In genomic region chr15:101039651-101040050, GRCm38 (mm10) we compare ENCODE assay signal across 9 mouse cellular contexts. TPM values are rescaled to one million over a fixed set of nuclear protein-coding genes. Genes with fewer than 3 reads are reported as not detected.
DNase-seq lines count a peak whose midpoint lies in the region; ATAC-seq and TF ChIP-seq lines count a peak whose summit lies in the region.
"Had no signal": no experiment of that assay in that cellular context is flagged by ENCODE, and none has a peak within 500 bp of the region (broad histone marks: within the 10 kb centered on the region; RNA-seq: fewer than 3 reads in every experiment).

No protein-coding gene starts in this region.

- no peaks in the 10 kb centered on the region for H3K9me3 ChIP-seq in kidney, postnatal 0 days (replicated peaks; ENCODE audit: low read length)
- peaks cover 17% of the 10 kb centered on the region for H3K9me3 ChIP-seq in E14TG2a.4 (ENCODE audit: low read length)
- no peaks in the 10 kb centered on the region for H3K9me3 ChIP-seq in limb, embryonic 11.5 days (ENCODE audit: control insufficient read depth, low read length)
- H3K9me3 ChIP-seq: embryonic facial prominence, embryonic 13.5 days had no signal

- TF ChIP-seq CTCF in kidney, postnatal 0 days (IDR thresholded peaks at IDR 0.05; ENCODE audit: low read depth), result peak; percentile 51; the same call in 1 of the 2 replicates
- TF ChIP-seq CTCF in E14TG2a.4 (conservative IDR thresholded peaks at IDR 0.05; ENCODE audit: low read length), result peak; percentile 60

- H3K27me3 ChIP-seq in kidney, postnatal 0 days (ENCODE audit: insufficient read depth, low read length), result peaks cover 13% of the 10 kb centered on the region
- peaks cover 90% of the 10 kb centered on the region for H3K27me3 ChIP-seq in E14TG2a.4 (ENCODE audit: insufficient read depth, low read length)
- peaks cover 17% of the 10 kb centered on the region for H3K27me3 ChIP-seq in limb, embryonic 11.5 days (ENCODE audit: control insufficient read depth, insufficient read depth, low read length)

- 60% methylated on average over 17 of the region's 17 CpGs for WGBS in kidney, postnatal 0 days
- WGBS in limb, embryonic 11.5 days, result 43% methylated on average over 17 of the region's 17 CpGs

- no peak overlapping the region for H3K27ac ChIP-seq in kidney, postnatal 0 days
- no peak overlapping the region for H3K27ac ChIP-seq in limb, embryonic 11.5 days (replicated peaks; ENCODE audit: low read depth, low read length)
- H3K27ac ChIP-seq: embryonic facial prominence, embryonic 13.5 days had no signal

- H3K4me3 ChIP-seq in kidney, postnatal 0 days (replicated peaks; ENCODE audit: low read depth, low read length), result no peak overlapping the region
- H3K4me3 ChIP-seq in E14TG2a.4 (replicated peaks; ENCODE audit: low read length), result peak overlapping the region; percentile 60
- no peak overlapping the region for H3K4me3 ChIP-seq in limb, embryonic 11.5 days (ENCODE audit: low read depth, low read length)
- H3K4me3 ChIP-seq: embryonic facial prominence, embryonic 13.5 days had no signal

- DNase-seq in kidney, postnatal 0 days (ENCODE audit: low spot score), result no peak
- no peak for DNase-seq in kidney, adult 18-20 months
- DNase-seq in B cell, adult 2 months, result peak; percentile 13 to 21
- peak; percentile 49 for DNase-seq in limb, embryonic 11.5 days (ENCODE audit: low spot score)
- DNase-seq in right cerebral cortex, postnatal 25 days, result no peak
- DNase-seq in cerebellum, postnatal 25 days, result no peak

- H3K4me1 ChIP-seq in kidney, postnatal 0 days (replicated peaks; ENCODE audit: insufficient read depth, low read length), result no peaks in the 10 kb centered on the region
- H3K4me1 ChIP-seq in E14TG2a.4 (replicated peaks; ENCODE audit: low read depth, low read length), result peaks cover 16% of the 10 kb centered on the region
- no peaks in the 10 kb centered on the region for H3K4me1 ChIP-seq in limb, embryonic 11.5 days (ENCODE audit: control insufficient read depth, insufficient read depth, low read length)
- H3K4me1 ChIP-seq: embryonic facial prominence, embryonic 13.5 days had no signal

- no peaks in the 10 kb centered on the region for H3K36me3 ChIP-seq in kidney, postnatal 0 days (ENCODE audit: insufficient read depth, low read length)
- no peaks in the 10 kb centered on the region for H3K36me3 ChIP-seq in E14TG2a.4 (ENCODE audit: insufficient read depth, low read length)
- H3K36me3 ChIP-seq in limb, embryonic 11.5 days (ENCODE audit: control insufficient read depth, insufficient read depth, low read length), result no peaks in the 10 kb centered on the region

- H3K9ac ChIP-seq in kidney, postnatal 0 days (ENCODE audit: low read depth, low read length), result no peak overlapping the region
- H3K9ac ChIP-seq in limb, embryonic 11.5 days (ENCODE audit: low read length), result no peak overlapping the region
- H3K9ac ChIP-seq: embryonic facial prominence, embryonic 13.5 days had no signal

- no peak overlapping the region for H3K4me2 ChIP-seq in kidney, postnatal 0 days (ENCODE audit: low read length)
- no peak overlapping the region for H3K4me2 ChIP-seq in limb, embryonic 11.5 days (ENCODE audit: low read depth, severe bottlenecking)
- H3K4me2 ChIP-seq: embryonic facial prominence, embryonic 13.5 days; midbrain, embryonic 11.5 days had no signal

- ATAC-seq in kidney, postnatal 0 days (replicated peaks; ENCODE audit: low FRiP score, low read depth), result no peak
- no peak for ATAC-seq in limb, embryonic 11.5 days (ENCODE audit: insufficient number of reproducible peaks, low FRiP score, low TSS enrichment, low read depth)

RNA-seq across cellular contexts. Expression of gene Gm47841, which starts 7.5 kb away (rescaled TPM):
- not detected in 2 replicates for polyA plus RNA-seq in kidney, postnatal 0 days (2015; fragmentation: Nextera tagmentation; extraction: Ambion mirVana)
- not detected in 2 replicates for polyA plus RNA-seq in limb, embryonic 11.5 days (2014; fragmentation: Nextera tagmentation; extraction: Ambion mirVana)
- polyA plus RNA-seq: embryonic facial prominence, embryonic 13.5 days; midbrain, embryonic 11.5 days had no signal

RNA-seq across cellular contexts. Expression of gene Fignl2, which starts 38.7 kb away (rescaled TPM):
- polyA plus RNA-seq in kidney, postnatal 0 days (2015; fragmentation: Nextera tagmentation; extraction: Ambion mirVana), result 0.38 and 0.47 TPM in 2 replicates
- polyA plus RNA-seq in limb, embryonic 11.5 days (2014; fragmentation: Nextera tagmentation; extraction: Ambion mirVana), result 1.3 and 1.5 TPM in 2 replicates

Comparison
In these comparisons a context has a peak if more than half of its experiments do, and no peak if none do; other contexts are left out.
1. DNase-seq: peak in B cell, adult 2 months (2 of 2) and limb, embryonic 11.5 days (single experiment); none in kidney, postnatal 0 days (single experiment), kidney, adult 18-20 months (single experiment), right cerebral cortex, postnatal 25 days (single experiment) and cerebellum, postnatal 25 days (0 of 2).